Mouse (Mus musculus) heart, postnatal 25 days (tissue): Measurements from ENCODE around the gene Defb48. TPM values are rescaled to one million over a fixed set of nuclear protein-coding genes. Genes with fewer than 3 reads are reported as not detected.
A peak's percentile ranks its signal among the peaks of the same experiment; 100 is the strongest.

ENCODE experiments used
- DNase-seq: peaks from one replicate; pipeline ENCODE4 v3.0.0; 2022; ENCODE audit warnings: low spot score
- intact Hi-C: fragments of 180-260 bp; cut with DNase I; formaldehyde crosslinking; loops from one replicate; pipeline ENCODE4 v1.15.1; 2025
- total RNA-seq, 2 experiments: library from RNA; stranded (reverse); gene quantifications; 2 replicates each; pipeline ENCODE4 v1.2.3; 2021

The Defb48 gene
- total RNA-seq: not detected

- intact Hi-C loops: no loop called here
- DNase-seq: no peak
These were observed at the start of gene Defb48 for GRCm38 (mm10) chr14:62984410-62984809. Gene Defb48, minus strand, starts transcription at chr14:62984510.

GRCm38 (mm10) chr14:63020524-63021156, 36.3 kb upstream of the Defb48 start:
- DNase-seq: no peak
- intact Hi-C loops: no loop called here

GRCm38 (mm10) chr14:63014667-63015066, 30.4 kb upstream of the Defb48 start:
- intact Hi-C loops: no loop called here
- no peak for DNase-seq

GRCm38 (mm10) chr14:63013082-63013481, 28.8 kb upstream of the Defb48 start:
- no peak for DNase-seq
- intact Hi-C loops: no loop called here

GRCm38 (mm10) chr14:63011471-63011870, 27.2 kb upstream of the Defb48 start, which contains the start of gene Defb43:
Gene Defb43, plus strand, starts transcription at chr14:63011771.
- DNase-seq: no peak
- intact Hi-C loops: no loop called here

- intact Hi-C loops: no loop called here
- DNase-seq: no peak
These were observed 18.3 kb upstream of the Defb48 start for GRCm38 (mm10) chr14:63002588-63002987.

- intact Hi-C loops: no loop called here
- DNase-seq: no peak
These were observed 14.7 kb upstream of the Defb48 start for GRCm38 (mm10) chr14:62998977-62999376.

GRCm38 (mm10) chr14:62997777-62998176, 13.5 kb upstream of the Defb48 start, which contains the start of gene Defb47:
Gene Defb47, plus strand, starts transcription at chr14:62998077.
- no peak for DNase-seq
- intact Hi-C loops: no loop called here

- DNase-seq: no peak
- intact Hi-C loops: no loop called here
These were observed 7.7 kb upstream of the Defb48 start for GRCm38 (mm10) chr14:62991849-62992510.

GRCm38 (mm10) chr14:62991271-62991670, 7.0 kb upstream of the Defb48 start:
- intact Hi-C loops: no loop called here
- no peak for DNase-seq

GRCm38 (mm10) chr14:62979815-62980214, 4.5 kb downstream of the Defb48 start:
- DNase-seq: no peak
- intact Hi-C loops: no loop called here

- intact Hi-C loops: loop anchor here (2.0 kb wide), 1 partner anchor 482 kb away; no protein-coding TSS in a partner anchor
- DNase-seq: peak; percentile 33
These were observed 9.3 kb downstream of the Defb48 start for GRCm38 (mm10) chr14:62975046-62975445.

- intact Hi-C loops: no loop called here
- DNase-seq: no peak
These were observed 18.3 kb downstream of the Defb48 start for GRCm38 (mm10) chr14:62965811-62966520.

GRCm38 (mm10) chr14:62965342-62965741, 19.0 kb downstream of the Defb48 start:
- intact Hi-C loops: no loop called here
- no peak for DNase-seq

GRCm38 (mm10) chr14:62963632-62964031, 20.7 kb downstream of the Defb48 start:
- intact Hi-C loops: no loop called here

GRCm38 (mm10) chr14:62956091-62956490, 28.2 kb downstream of the Defb48 start:
- intact Hi-C loops: no loop called here
- DNase-seq: no peak

More at GRCm38 (mm10) chr14:62963632-62964031, 20.7 kb downstream of the Defb48 start:
- no peak for DNase-seq

- intact Hi-C loops: no loop called here
- no peak for DNase-seq
These were observed 37.5 kb downstream of the Defb48 start for GRCm38 (mm10) chr14:62946794-62947193.

- DNase-seq: peak; percentile 42
- intact Hi-C loops: loop anchor here (5.0 kb wide), 1 partner anchor 178 kb away; the partner anchor contains the start of gene Ints6
These were observed 43.8 kb downstream of the Defb48 start for GRCm38 (mm10) chr14:62940383-62941074.

GRCm38 (mm10) chr14:62939435-62939834, 44.9 kb downstream of the Defb48 start:
- intact Hi-C loops: no loop called here
- no peak for DNase-seq

- intact Hi-C loops: loop anchor here (2.0 kb wide), 2 partner anchors 59 to 99 kb away; no protein-coding TSS in a partner anchor
- no peak for DNase-seq
These were observed 46.6 kb downstream of the Defb48 start for GRCm38 (mm10) chr14:62937675-62938074.
